Mouse (Mus musculus): ENCODE data around the gene Tmem59l. TPM values are rescaled to one million over a fixed set of nuclear protein-coding genes. Genes with fewer than 3 reads are reported as not detected.
A peak's percentile ranks its signal among the peaks of the same experiment; 100 is the strongest.

Gene Tmem59l
- polyA plus RNA-seq (2015; fragmentation: Nextera tagmentation; extraction: Ambion mirVana), result 3.2 and 4.2 TPM in 2 replicates

DNA sequence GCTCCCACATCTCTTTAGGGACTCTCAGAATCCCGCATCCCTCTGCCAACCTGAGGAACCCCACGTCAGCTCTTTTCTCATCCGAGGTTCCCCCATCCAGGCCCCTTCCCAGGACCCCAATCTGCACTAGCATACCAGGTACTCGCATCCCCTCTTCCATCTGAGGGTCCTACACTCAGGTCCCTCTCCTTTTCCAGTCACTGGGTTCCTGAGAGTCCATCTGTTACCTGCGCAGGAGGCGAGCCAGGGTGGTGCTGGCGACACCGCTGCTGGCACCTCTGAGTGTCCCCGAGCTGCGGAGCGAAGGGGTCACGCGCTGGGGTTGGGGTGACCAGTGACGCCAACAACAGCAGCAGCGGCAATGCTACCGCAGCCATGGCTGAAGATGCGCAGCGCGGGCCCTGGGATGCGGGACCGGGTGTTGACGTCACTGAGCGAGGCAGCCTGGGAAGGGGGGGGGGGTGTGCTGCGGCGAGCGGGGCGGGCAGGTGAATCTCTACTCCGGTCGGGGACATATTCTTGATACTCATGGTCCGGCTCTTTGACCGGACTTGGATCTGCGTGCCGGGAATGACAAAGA lies at the start of gene Tmem59l:
Gene Tmem59l (minus strand): TSS at position 418 of the 580 bp plus-strand sequence.
- peak within 1 kb of the TSS; percentile 21 for H3K4me3 ChIP-seq (replicated peaks)
- no peak for ATAC-seq
- H3K9me3 ChIP-seq, result no peaks in the 10 kb centered on the region
- no peak within 1 kb of the TSS for H3K9ac ChIP-seq
- H3K27ac ChIP-seq, result no peak within 1 kb of the TSS
- peak within 1 kb of the TSS; percentile 58 for H3K4me2 ChIP-seq (replicated peaks)
- H3K4me1 ChIP-seq (replicated peaks), result peaks cover 29% of the 10 kb centered on the region
- H3K27me3 ChIP-seq (replicated peaks), result peaks cover 81% of the 10 kb centered on the region
- 6% methylated on average over 33 of the region's 33 CpGs for WGBS
- H3K36me3 ChIP-seq, result no peaks in the 10 kb centered on the region

DNA sequence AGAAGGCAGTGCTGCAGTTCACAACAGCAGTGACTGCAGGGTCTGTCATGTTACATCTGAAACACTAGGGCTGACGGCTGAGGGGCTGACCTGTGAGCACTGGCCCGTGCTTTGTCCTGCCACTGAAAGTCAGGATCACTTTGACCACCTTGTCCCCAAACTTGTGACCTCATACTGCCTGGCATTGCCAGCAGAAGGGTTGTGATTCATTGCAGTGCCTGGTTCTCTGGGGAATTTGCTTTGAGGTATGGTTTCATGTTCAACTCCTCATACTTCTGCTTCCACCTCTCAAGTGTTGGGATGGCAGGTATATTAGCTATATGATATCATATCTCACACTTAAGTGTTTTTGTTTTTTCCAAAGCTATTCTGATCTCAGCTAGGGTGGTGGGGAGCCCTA lies 48.5 kb upstream of the Tmem59l start:
- WGBS, result 86% methylated on average over 2 of the region's 2 CpGs
- H3K4me1 ChIP-seq (replicated peaks), result peaks cover 12% of the 10 kb centered on the region
- ATAC-seq, result no peak
- peaks cover 43% of the 10 kb centered on the region for H3K36me3 ChIP-seq
- H3K4me2 ChIP-seq (replicated peaks), result no peak overlapping the region
- no peak overlapping the region for H3K27ac ChIP-seq
- no peak overlapping the region for H3K4me3 ChIP-seq (replicated peaks)
- no peaks in the 10 kb centered on the region for H3K27me3 ChIP-seq (replicated peaks)
- H3K9me3 ChIP-seq, result no peaks in the 10 kb centered on the region
- H3K9ac ChIP-seq, result no peak overlapping the region

DNA sequence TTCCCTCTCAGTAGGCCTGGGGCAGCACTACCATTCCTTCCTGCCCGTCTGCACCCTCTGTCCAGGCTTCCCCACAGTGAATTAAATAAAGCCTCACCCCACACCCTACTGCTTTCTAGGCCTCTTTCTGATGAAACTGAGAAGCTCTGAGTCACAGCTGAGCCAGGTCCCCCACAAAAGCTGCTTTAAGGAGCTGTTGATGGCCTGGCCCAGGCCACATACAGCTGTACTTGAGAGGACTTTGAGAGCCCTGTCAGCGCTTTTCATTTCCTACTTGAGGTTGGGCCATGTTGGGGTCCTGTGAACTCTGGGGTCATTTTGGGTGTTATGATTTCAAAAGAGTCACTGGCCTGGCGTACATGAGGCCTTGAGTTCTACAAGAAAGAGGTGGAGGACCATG lies 48.1 kb upstream of the Tmem59l start:
- H3K4me1 ChIP-seq (replicated peaks), result peaks cover 7% of the 10 kb centered on the region
- H3K27me3 ChIP-seq (replicated peaks), result no peaks in the 10 kb centered on the region
- 92% methylated on average over 3 of the region's 3 CpGs for WGBS
- no peak overlapping the region for H3K4me2 ChIP-seq (replicated peaks)
- ATAC-seq, result no peak
- no peak overlapping the region for H3K9ac ChIP-seq
- no peak overlapping the region for H3K27ac ChIP-seq
- H3K4me3 ChIP-seq (replicated peaks), result no peak overlapping the region
- peaks cover 45% of the 10 kb centered on the region for H3K36me3 ChIP-seq
- H3K9me3 ChIP-seq, result no peaks in the 10 kb centered on the region

DNA sequence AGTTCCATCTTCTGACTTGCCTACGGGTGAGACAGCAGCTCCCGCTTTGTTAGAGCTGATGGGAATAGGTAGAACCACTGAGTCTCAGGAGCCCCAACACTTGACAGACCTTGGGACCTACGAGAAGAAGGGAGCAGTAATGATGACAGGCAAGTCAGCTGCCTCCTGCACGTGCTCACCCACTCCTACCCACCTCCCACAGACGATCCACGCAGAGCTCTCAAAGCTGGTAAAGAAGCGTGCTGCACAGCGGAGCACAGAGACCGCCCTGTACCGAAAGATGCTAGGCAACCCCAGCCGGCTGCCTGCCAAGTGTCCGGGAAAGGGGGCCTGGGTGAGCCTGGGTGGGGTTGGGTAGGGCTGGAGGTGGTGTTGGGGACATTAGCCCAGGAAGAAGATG lies 47.1 kb upstream of the Tmem59l start:
- Histone ChIP-seq H3K9ac (no peak overlapping the region), H3K4me2 (replicated peaks) (no peak overlapping the region), H3K4me1 (replicated peaks) (peaks cover 13% of the 10 kb centered on the region), H3K4me3 (replicated peaks) (no peak overlapping the region), H3K27me3 (replicated peaks) (no peaks in the 10 kb centered on the region), H3K27ac (no peak overlapping the region), H3K36me3 (peaks cover 51% of the 10 kb centered on the region), H3K9me3 (no peaks in the 10 kb centered on the region)
- 93% methylated on average over 12 of the region's 12 CpGs for WGBS
- ATAC-seq, result no peak

DNA sequence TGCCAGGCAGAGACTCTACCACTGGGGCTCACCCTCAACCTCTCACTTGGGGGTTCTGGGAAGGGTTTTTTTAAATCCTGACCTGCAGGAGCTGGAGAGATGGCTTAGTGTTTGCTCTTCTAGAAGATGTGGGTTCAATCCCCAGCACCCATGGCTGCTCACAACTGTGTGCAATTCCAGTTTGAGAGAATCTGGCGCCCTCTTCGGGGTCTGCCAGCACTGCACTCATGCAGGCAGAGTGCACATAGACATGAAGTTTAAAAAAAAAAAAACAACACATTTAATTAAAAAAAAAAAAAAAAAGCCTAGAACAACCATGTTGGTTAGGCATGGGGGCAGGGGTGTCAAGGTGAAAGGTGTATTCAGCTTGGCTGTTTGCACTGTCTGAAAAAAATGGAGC lies 43.2 kb upstream of the Tmem59l start:
- Histone ChIP-seq H3K9me3 (no peaks in the 10 kb centered on the region), H3K9ac (no peak overlapping the region), H3K27me3 (replicated peaks) (no peaks in the 10 kb centered on the region), H3K27ac (no peak overlapping the region), H3K4me3 (replicated peaks) (no peak overlapping the region), H3K4me2 (replicated peaks) (no peak overlapping the region), H3K36me3 (peaks cover 46% of the 10 kb centered on the region), H3K4me1 (replicated peaks) (peaks cover 20% of the 10 kb centered on the region)
- ATAC-seq, result no peak
- WGBS, result 91% methylated on average over 2 of the region's 2 CpGs

DNA sequence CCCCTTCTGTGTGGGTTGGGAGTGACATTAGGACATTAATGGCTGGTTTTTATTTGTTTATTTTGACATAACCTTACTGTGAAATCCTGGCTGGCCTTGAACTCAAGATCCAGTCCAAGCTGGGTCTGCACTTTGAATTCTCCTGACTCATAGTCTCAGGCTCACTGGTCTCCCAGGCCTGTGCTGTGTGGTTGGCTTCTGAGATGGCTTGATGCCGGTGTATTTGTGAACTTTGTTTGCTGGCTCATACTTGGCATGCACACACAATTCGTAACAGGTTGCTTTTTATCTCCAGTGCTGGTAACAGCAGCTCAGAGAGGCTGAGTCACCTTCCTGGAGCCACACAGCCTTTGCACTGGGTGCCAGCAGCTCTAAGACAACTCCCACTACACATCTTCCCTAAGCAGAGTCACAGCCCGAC lies 42.6 kb upstream of the Tmem59l start:
- no peaks in the 10 kb centered on the region for H3K9me3 ChIP-seq
- H3K9ac ChIP-seq, result no peak overlapping the region
- peaks cover 43% of the 10 kb centered on the region for H3K36me3 ChIP-seq
- H3K4me1 ChIP-seq (replicated peaks), result peaks cover 20% of the 10 kb centered on the region
- no peak overlapping the region for H3K27ac ChIP-seq
- no peaks in the 10 kb centered on the region for H3K27me3 ChIP-seq (replicated peaks)
- peak overlapping the region; percentile 59; the same call in 1 of the 2 replicates for H3K4me2 ChIP-seq (replicated peaks)
- H3K4me3 ChIP-seq (replicated peaks), result no peak overlapping the region
- WGBS, result 94% methylated on average over 3 of the region's 3 CpGs
- ATAC-seq, result no peak

DNA sequence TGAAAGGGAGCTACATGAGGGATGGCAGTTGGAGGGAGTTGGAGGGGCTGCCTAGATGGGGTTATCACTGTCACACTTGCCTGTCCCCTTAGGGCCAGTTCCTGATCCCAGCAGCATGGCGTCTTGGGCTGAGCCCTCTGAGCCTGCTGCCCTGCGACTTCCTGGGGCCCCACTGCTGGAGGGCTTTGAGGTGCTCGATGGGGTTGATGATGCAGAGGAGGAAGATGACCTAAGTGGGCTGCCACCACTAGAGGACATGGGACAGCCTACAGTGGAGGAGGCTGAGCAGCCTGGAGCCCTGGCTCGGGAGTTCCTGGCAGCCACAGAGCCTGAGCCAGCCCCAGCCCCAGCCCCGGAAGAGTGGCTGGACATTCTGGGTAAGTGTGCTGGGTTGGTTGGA lies 42.1 kb upstream of the Tmem59l start:
- ATAC-seq, result no peak
- Histone ChIP-seq H3K27me3 (replicated peaks) (no peaks in the 10 kb centered on the region), H3K9ac (0 out of 2 replicates have a peak overlapping the region, but pooled peaks have one; percentile 4), H3K4me2 (replicated peaks) (peak overlapping the region; percentile 59), H3K36me3 (peaks cover 39% of the 10 kb centered on the region), H3K9me3 (no peaks in the 10 kb centered on the region), H3K4me1 (replicated peaks) (peaks cover 20% of the 10 kb centered on the region), H3K27ac (no peak overlapping the region), H3K4me3 (replicated peaks) (no peak overlapping the region)
- WGBS, result 75% methylated on average over 5 of the region's 5 CpGs

DNA sequence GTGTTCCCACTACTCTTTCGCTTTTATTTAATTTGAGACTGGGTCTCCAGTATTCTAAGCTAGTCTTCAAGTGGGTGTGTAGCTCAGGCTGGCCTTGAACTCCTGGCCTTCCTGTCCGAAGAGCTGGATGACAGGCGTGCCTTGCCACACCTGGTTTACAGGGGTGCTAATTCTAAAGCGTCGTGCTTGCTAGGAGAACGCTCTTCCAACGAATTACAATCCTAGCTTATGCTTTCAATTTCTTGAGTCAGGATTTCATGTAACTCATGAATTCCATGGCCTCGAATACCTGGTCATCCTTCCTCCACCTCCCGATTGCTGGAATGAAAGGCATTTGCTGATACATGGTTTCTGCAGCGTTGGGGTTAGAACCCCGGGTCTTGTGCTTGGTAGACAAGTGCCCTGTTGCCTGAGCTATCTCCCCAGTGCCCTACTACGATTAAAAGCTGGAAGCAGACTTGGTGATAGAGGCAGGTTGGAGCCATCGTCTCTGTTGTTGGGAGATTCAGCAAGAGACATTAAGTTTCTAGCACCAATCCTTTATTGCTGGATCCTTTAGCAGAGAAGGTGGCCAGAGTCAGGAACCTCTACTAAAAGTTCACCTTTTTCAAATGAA lies 41.1 kb upstream of the Tmem59l start:
- WGBS, result 22% methylated on average over 13 of the region's 13 CpGs
- H3K9ac ChIP-seq, result peak overlapping the region; percentile 98
- no peak for ATAC-seq

DNA sequence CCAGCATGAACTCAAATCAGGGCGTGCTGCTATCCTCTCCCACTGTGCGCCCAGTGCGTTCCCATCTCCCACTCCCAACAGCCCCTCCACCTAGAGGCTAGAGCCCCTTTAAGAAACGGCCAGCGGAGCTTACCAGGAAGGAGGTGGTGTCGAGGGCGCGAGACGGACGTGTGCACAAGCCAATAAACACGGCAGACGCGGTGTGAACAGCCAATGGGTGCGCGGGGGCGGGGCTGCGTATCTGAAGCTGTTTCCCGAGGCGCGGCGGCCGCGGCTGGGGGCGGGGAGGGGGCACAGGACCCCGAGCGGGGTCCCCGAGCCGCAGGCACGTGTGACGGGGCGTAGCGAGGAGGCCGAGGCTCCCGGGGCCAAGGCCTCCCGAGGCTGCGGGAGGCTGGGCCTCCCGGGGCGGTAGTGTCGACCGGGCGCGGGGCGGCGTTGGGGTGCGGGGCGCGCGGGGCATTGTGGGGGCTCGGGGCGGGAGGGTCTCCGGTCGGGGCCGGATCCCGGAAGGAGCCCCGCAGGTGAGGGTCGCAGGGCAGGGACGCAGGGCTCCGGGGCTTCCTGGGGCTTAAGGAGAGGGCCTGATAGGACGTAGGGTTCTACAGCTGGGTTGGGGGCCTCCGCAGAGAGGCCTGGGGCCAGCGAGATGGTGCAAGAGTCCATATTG lies 40.5 kb upstream of the Tmem59l start, which contains the start of the genes Fkbp8 and Kxd1:
Gene Fkbp8 (plus strand): TSS at position 213 of the 670 bp plus-strand sequence.
Gene Kxd1 (minus strand): TSS at position 445 of the 670 bp plus-strand sequence.
- Histone ChIP-seq H3K4me2 (replicated peaks) (peak within 1 kb of the TSS; percentile 59), H3K27me3 (replicated peaks) (no peaks in the 10 kb centered on the region), H3K9me3 (no peaks in the 10 kb centered on the region), H3K27ac (peak within 1 kb of the TSS; percentile 92), H3K4me1 (replicated peaks) (peaks cover 24% of the 10 kb centered on the region), H3K4me3 (replicated peaks) (peak within 1 kb of the TSS; percentile 88), H3K36me3 (peaks cover 28% of the 10 kb centered on the region), H3K9ac (peak within 1 kb of the TSS; percentile 98)
- WGBS, result under 1% methylated on average over 40 of the region's 61 CpGs
- peak; percentile 89 for ATAC-seq

More for the DNA sequence above, 41.1 kb upstream of the Tmem59l start:
- Histone ChIP-seq H3K4me3 (replicated peaks) (peak overlapping the region; percentile 88), H3K4me2 (replicated peaks) (peak overlapping the region; percentile 59), H3K27me3 (replicated peaks) (no peaks in the 10 kb centered on the region), H3K4me1 (replicated peaks) (peaks cover 23% of the 10 kb centered on the region), H3K9me3 (no peaks in the 10 kb centered on the region), H3K27ac (peak overlapping the region; percentile 92), H3K36me3 (peaks cover 32% of the 10 kb centered on the region)

DNA sequence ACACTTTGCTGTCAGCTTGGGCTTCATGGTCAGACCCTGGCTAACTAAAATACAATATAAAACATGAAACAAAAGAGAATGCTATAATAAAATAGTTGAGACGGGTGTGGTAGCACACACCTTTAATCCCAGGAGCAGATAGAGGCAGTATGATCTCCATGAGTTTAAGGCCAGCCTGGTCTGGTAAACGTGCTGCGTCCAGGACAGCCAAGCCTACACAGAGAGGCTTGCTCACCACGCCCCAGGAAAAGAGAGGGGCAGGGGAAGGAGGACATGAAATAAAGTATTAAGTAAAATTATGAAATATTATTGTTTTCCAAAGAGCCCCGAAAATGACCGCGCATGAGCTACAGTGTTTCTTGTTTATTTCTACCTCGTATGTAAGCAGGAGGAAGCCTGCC lies 40.0 kb upstream of the Tmem59l start:
- Histone ChIP-seq H3K36me3 (peaks cover 22% of the 10 kb centered on the region), H3K4me2 (replicated peaks) (peak overlapping the region; percentile 58), H3K27ac (peak overlapping the region; percentile 92), H3K27me3 (replicated peaks) (no peaks in the 10 kb centered on the region), H3K4me3 (replicated peaks) (peak overlapping the region; percentile 88), H3K9me3 (no peaks in the 10 kb centered on the region), H3K9ac (peak overlapping the region; percentile 98), H3K4me1 (replicated peaks) (peaks cover 27% of the 10 kb centered on the region)
- peak; percentile 51 for ATAC-seq
- WGBS, result 2% methylated on average over 8 of the region's 8 CpGs

DNA sequence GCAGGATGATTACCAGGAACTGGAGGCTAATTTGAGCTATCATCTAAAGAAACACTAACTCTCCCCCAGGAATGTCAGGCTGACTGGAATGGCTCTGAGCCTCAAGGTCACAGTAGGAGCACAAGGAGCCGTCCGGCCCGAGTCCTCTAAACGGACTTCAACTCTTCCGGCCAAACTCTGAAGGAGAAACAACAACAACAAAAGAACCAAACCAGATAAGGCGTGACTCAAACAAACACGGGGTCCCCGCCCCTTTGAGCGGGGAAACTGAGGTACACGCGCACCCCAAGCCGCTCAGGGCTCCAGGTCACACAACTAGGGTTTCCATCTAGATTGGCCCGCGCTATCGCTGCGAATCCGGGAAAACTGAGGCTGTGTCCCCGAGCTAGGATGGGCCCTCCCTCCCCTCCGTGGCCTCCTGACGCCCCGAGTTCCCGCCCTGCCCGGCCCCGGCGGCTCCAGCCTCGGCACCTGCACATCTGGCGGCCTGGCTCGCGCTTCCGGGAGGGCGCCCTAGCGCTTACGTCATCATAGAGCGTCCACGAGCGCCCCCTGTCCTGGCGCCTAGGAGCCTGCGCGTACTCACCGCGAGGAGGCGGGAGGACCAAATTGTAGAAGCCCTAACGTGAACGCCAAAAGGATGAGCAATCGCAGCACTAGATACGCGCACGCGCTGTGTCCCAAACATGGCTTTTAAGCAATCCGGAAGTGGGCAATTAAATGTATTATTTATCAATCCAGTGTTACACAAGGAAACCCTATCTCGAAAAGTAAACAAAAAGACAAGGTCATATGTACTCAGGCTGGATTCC lies 35.6 kb upstream of the Tmem59l start:
- H3K36me3 ChIP-seq, result peaks cover 3% of the 10 kb centered on the region; the same call in 1 of the 2 replicates
- no peaks in the 10 kb centered on the region for H3K27me3 ChIP-seq (replicated peaks)
- peak overlapping the region; percentile 65 for H3K4me2 ChIP-seq (replicated peaks)
- under 1% methylated on average over 49 of the region's 51 CpGs for WGBS
- peak overlapping the region; percentile 61 for H3K4me3 ChIP-seq (replicated peaks)
- peaks cover 13% of the 10 kb centered on the region for H3K4me1 ChIP-seq (replicated peaks)
- no peaks in the 10 kb centered on the region for H3K9me3 ChIP-seq
- H3K9ac ChIP-seq, result peak overlapping the region; percentile 78
- peak overlapping the region; percentile 83 for H3K27ac ChIP-seq
- peak; percentile 91 for ATAC-seq

DNA sequence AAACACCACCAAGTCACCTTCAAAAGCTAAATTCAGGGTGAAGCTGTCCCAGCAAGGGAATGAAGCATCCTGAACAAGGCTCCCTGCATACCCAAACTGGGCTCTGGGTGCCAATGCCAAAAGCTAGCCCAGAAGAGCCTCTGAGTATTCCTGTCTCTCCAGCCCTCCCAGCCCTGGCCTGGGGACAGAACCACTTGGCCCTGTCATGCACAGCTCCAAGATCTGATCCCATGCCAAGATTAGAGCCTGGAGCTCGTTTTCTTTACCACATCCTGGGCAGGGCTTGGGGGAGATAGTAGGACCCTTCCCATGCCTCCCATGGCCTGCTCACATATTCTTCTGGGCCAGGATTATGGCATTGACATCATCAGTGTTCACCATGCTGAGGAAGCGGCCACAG lies 32.4 kb upstream of the Tmem59l start:
- H3K9ac ChIP-seq, result no peak overlapping the region
- H3K27ac ChIP-seq, result no peak overlapping the region
- H3K4me3 ChIP-seq (replicated peaks), result no peak overlapping the region
- H3K9me3 ChIP-seq, result no peaks in the 10 kb centered on the region
- H3K4me1 ChIP-seq (replicated peaks), result peaks cover 8% of the 10 kb centered on the region; the same call in 1 of the 2 replicates
- WGBS, result 54% methylated on average over 2 of the region's 2 CpGs
- H3K27me3 ChIP-seq (replicated peaks), result no peaks in the 10 kb centered on the region
- peaks cover 6% of the 10 kb centered on the region; the same call in 1 of the 2 replicates for H3K36me3 ChIP-seq
- no peak for ATAC-seq
- no peak overlapping the region for H3K4me2 ChIP-seq (replicated peaks)

All from intestine, embryonic 15.5 days (tissue).